Mouse (Mus musculus): ENCODE measurements around the gene Ubl3. TPM values are rescaled to one million over a fixed set of nuclear protein-coding genes. Genes with fewer than 3 reads are reported as not detected.
A peak's percentile ranks its signal among the peaks of the same experiment; 100 is the strongest.

The Ubl3 gene
- polyA plus RNA-seq, 1 experiment: 202 TPM

DNA sequence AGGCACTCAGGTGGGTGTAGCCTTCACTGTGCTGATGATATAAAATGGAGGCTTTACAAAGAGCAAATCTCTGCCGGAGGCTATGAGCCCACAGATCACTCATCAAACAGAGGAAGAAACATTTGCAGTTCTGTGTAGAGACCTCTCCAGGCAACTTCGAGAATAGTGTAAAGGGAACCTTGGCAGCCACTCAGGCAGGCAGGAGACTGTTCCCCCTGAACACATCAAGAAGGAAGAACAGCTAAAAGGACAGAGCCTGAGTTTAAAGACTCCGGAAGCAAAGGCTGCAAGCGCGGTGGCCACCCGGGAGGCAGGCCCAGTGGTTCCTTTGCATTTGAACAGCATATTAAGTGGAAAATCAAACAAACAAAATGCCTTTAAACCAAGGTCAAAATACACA, 2.2 kb downstream of the Ubl3 start:
- Histone ChIP-seq H3K4me1 (ENCODE audit: control insufficient read depth, insufficient read depth, low read length) (peaks cover 13% of the 10 kb centered on the region; the same call in 1 of the 2 replicates), H3K27me3 (ENCODE audit: control insufficient read depth, insufficient read depth, low read length) (no peaks in the 10 kb centered on the region), H3K4me3 (replicated peaks; ENCODE audit: insufficient read depth, low read depth, low read length) (peak overlapping the region; percentile 81), H3K27ac (ENCODE audit: insufficient read depth, low read length) (peak overlapping the region; percentile 56; the same call in 1 of the 2 replicates)
- peak; percentile 43 to 52 for DNase-seq
- TF ChIP-seq CTCF (IDR thresholded peaks at IDR 0.05; ENCODE audit: borderline replicate concordance, insufficient read depth, low read depth, low read length) (no peak), POLR2A (IDR thresholded peaks at IDR 0.05; ENCODE audit: borderline replicate concordance, insufficient read depth, low read length) (0 out of 2 replicates have a peak, but pooled peaks have one; percentile 15)
- 0% methylated on average over 6 of the region's 6 CpGs for WGBS

DNA sequence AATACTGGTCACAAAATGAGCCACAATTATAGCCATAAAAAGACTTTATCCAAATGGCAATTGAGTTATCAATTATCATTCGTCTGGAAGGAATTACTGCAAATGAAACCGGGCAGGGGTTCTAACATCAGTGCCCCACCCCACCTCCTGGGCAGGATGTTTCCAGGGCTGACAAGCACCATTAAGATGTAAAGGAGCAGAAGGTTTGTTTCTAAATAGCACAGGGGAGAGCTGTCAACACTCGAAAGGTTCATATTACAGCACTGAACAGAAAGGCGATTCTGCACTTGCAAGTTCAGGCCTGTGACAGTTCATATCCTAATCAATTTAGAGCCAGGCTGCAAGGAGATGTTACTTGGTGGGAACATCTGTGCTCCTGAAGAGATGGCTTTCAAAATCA, 3.3 kb downstream of the Ubl3 start:
- TF ChIP-seq CTCF (IDR thresholded peaks at IDR 0.05; ENCODE audit: borderline replicate concordance, insufficient read depth, low read depth, low read length): no peak
- H3K27ac ChIP-seq (ENCODE audit: insufficient read depth, low read length): no peak overlapping the region
- H3K4me1 ChIP-seq (ENCODE audit: control insufficient read depth, insufficient read depth, low read length): peaks cover 13% of the 10 kb centered on the region; the same call in 1 of the 2 replicates
- no peak for DNase-seq
- WGBS: 10% methylated on average over 4 of the region's 4 CpGs
- H3K4me3 ChIP-seq (replicated peaks; ENCODE audit: insufficient read depth, low read depth, low read length): peak overlapping the region; percentile 81
- no peaks in the 10 kb centered on the region for H3K27me3 ChIP-seq (ENCODE audit: control insufficient read depth, insufficient read depth, low read length)

GRCm38 (mm10) chr5:148548568-148548967, 4.0 kb downstream of the Ubl3 start:
- Histone ChIP-seq H3K27me3 (ENCODE audit: control insufficient read depth, insufficient read depth, low read length) (no peaks in the 10 kb centered on the region), H3K4me1 (ENCODE audit: control insufficient read depth, insufficient read depth, low read length) (peaks cover 13% of the 10 kb centered on the region; the same call in 1 of the 2 replicates), H3K27ac (ENCODE audit: insufficient read depth, low read length) (peak overlapping the region; percentile 17; the same call in 1 of the 2 replicates), H3K4me3 (replicated peaks; ENCODE audit: insufficient read depth, low read depth, low read length) (peak overlapping the region; percentile 9)
- TF ChIP-seq CTCF (IDR thresholded peaks at IDR 0.05; ENCODE audit: borderline replicate concordance, insufficient read depth, low read depth, low read length): no peak
- TF ChIP-seq POLR2A (IDR thresholded peaks at IDR 0.05; ENCODE audit: borderline replicate concordance, insufficient read depth, low read length): no peak
- no peak for DNase-seq
- WGBS: 44% methylated on average over 9 of the region's 9 CpGs

- no peaks in the 10 kb centered on the region for H3K27me3 ChIP-seq (ENCODE audit: control insufficient read depth, insufficient read depth, low read length)
- H3K4me3 ChIP-seq (replicated peaks; ENCODE audit: insufficient read depth, low read depth, low read length): peak overlapping the region; percentile 9
- H3K4me1 ChIP-seq (ENCODE audit: control insufficient read depth, insufficient read depth, low read length): peaks cover 13% of the 10 kb centered on the region; the same call in 1 of the 2 replicates
- WGBS: 12% methylated on average over 10 of the region's 10 CpGs
- 0 out of 2 replicates have a peak overlapping the region, but pooled peaks have one; percentile 17 for H3K27ac ChIP-seq (ENCODE audit: insufficient read depth, low read length)
- DNase-seq: peak in 1 of 2 experiments; percentile 22
- TF ChIP-seq CTCF (IDR thresholded peaks at IDR 0.05; ENCODE audit: borderline replicate concordance, insufficient read depth, low read depth, low read length): no peak
- TF ChIP-seq POLR2A (IDR thresholded peaks at IDR 0.05; ENCODE audit: borderline replicate concordance, insufficient read depth, low read length): no peak
These were observed 4.6 kb downstream of the Ubl3 start for GRCm38 (mm10) chr5:148547870-148548456.

- H3K27me3 ChIP-seq (ENCODE audit: control insufficient read depth, insufficient read depth, low read length): no peaks in the 10 kb centered on the region
- WGBS: 29% methylated on average over 2 of the region's 2 CpGs
- no peak overlapping the region for H3K4me3 ChIP-seq (replicated peaks; ENCODE audit: insufficient read depth, low read depth, low read length)
- no peak overlapping the region for H3K27ac ChIP-seq (ENCODE audit: insufficient read depth, low read length)
- no peak for DNase-seq
- no peak for TF ChIP-seq CTCF (IDR thresholded peaks at IDR 0.05; ENCODE audit: borderline replicate concordance, insufficient read depth, low read depth, low read length)
- no peak for TF ChIP-seq POLR2A (IDR thresholded peaks at IDR 0.05; ENCODE audit: borderline replicate concordance, insufficient read depth, low read length)
- peaks cover 19% of the 10 kb centered on the region; the same call in 1 of the 2 replicates for H3K4me1 ChIP-seq (ENCODE audit: control insufficient read depth, insufficient read depth, low read length)
These were observed 5.6 kb downstream of the Ubl3 start for GRCm38 (mm10) chr5:148546970-148547369.

DNA sequence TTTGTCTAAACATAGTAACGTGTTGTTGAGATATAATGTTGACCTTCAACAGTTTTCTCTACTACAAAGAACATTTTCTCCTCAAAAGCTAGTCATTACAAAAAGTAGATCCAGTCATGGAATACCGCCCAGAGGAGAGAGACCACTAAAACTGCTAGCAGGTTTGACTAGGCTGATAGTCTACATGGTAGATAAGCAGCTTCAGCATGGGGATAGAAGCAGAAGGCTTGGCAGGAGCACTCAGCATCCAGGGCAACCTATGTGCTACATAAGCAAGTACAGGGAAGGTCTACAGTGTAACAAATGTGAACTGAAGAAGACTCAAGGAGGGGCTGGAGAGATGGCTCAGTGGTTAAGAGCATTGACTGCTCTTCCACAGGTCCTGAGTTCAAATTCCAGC, 7.9 kb downstream of the Ubl3 start:
- WGBS: 83% methylated on average over 2 of the region's 2 CpGs
- DNase-seq: no peak
- no peak for TF ChIP-seq POLR2A (IDR thresholded peaks at IDR 0.05; ENCODE audit: borderline replicate concordance, insufficient read depth, low read length)
- TF ChIP-seq CTCF (IDR thresholded peaks at IDR 0.05; ENCODE audit: borderline replicate concordance, insufficient read depth, low read depth, low read length): no peak
- H3K27ac ChIP-seq (ENCODE audit: insufficient read depth, low read length): no peak overlapping the region
- H3K4me1 ChIP-seq (ENCODE audit: control insufficient read depth, insufficient read depth, low read length): peaks cover 28% of the 10 kb centered on the region; the same call in 1 of the 2 replicates
- H3K4me3 ChIP-seq (replicated peaks; ENCODE audit: insufficient read depth, low read depth, low read length): no peak overlapping the region
- H3K27me3 ChIP-seq (ENCODE audit: control insufficient read depth, insufficient read depth, low read length): no peaks in the 10 kb centered on the region

DNA sequence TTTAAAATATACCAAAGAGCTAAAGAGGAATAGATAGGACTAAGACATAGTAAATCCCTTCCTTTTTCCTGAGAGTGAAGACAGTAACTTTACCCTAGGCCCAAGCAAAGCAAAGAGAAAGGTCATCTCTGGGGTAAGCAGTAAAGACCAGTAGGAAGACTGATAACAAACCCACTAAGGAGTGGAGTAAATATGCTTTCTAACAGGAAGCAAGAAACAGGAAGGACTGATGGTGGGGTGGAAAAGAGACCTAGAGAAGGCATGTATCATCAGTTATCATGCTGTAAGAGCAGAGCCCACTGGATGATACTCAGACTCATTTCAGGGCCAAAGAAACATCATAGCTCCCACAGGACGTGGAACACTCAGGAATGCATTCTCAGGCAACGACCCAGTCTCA, 10.4 kb downstream of the Ubl3 start:
- Histone ChIP-seq H3K4me1 (ENCODE audit: control insufficient read depth, insufficient read depth, low read length) (peaks cover 16% of the 10 kb centered on the region; the same call in 1 of the 2 replicates), H3K27me3 (ENCODE audit: control insufficient read depth, insufficient read depth, low read length) (no peaks in the 10 kb centered on the region), H3K4me3 (replicated peaks; ENCODE audit: insufficient read depth, low read depth, low read length) (no peak overlapping the region), H3K27ac (ENCODE audit: insufficient read depth, low read length) (no peak overlapping the region)
- no peak for DNase-seq
- TF ChIP-seq CTCF (IDR thresholded peaks at IDR 0.05; ENCODE audit: borderline replicate concordance, insufficient read depth, low read depth, low read length) (no peak), POLR2A (IDR thresholded peaks at IDR 0.05; ENCODE audit: borderline replicate concordance, insufficient read depth, low read length) (no peak)
- 30% methylated on average over 2 of the region's 2 CpGs for WGBS

Data from cerebellum, adult 2 months (tissue).